In the genomic region with DNA sequence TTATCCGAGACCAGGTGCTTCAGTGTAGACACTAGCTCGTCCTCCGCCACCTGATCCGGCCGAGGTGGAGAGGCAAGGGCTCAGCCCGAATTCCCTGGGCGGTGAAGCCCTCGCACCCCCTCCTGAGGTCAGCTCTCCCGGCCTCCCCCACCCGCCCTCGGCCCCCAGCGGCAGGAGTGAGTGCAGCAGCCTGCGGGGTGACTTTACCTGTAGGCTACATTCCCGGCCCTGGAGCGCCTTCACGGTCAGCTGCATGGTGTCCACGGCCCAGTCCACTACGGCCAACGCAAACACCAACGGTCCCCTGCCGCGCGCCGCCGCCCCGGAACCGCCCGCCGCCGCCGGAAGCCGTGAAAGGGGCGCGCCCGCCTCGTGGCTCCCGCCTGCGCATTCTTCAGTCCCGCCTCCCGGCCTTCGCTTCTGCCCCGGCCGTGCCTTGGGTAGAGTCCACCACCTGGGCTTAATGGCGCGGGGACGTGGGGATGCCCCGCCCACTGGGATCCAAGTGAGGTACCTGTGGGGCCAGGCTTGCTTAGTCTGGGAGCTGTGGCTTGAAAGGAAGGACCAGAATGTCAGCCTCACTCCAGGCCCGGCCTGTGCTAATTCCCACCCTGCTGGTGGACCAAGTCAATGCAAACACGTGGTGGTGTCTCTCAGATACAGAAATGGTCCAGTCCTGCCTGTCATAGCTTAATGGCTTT, we compare ENCODE assay signal across 8 mouse cellular contexts. TPM values are rescaled to one million over a fixed set of nuclear protein-coding genes. Genes with fewer than 3 reads are reported as not detected.
DNase-seq lines count a peak whose midpoint lies in the region; ATAC-seq and TF ChIP-seq lines count a peak whose summit lies in the region.

No protein-coding gene starts in this region.

- peak; percentile 67 for DNase-seq in R1 (ENCODE audit: low read depth, low spot score)
- DNase-seq in cerebellum, postnatal 36 days, result peak; percentile 66 to 72
- DNase-seq in gastrocnemius, adult 2 months, result peak; percentile 86
- peak; percentile 15 to 54 for DNase-seq in left cerebral cortex, postnatal 14 days (ENCODE audit: low spot score in 2 of 2)
- DNase-seq in right cerebral cortex, postnatal 14 days, result peak; percentile 65
- DNase-seq in urinary bladder, postnatal 36 days (ENCODE audit: low spot score in 2 of 2), result peak; percentile 60 to 73

- H3K4me3 ChIP-seq in gastrocnemius, adult 2 months, result peak overlapping the region; percentile 71
- peak overlapping the region; percentile 61 for H3K4me3 ChIP-seq in hindbrain, embryonic 16.5 days (ENCODE audit: low read length)

- peak overlapping the region; percentile 81 for H3K9ac ChIP-seq in hindbrain, embryonic 16.5 days (ENCODE audit: low read depth, low read length)

- 20% methylated on average over 44 of the region's 49 CpGs for WGBS in hindbrain, embryonic 16.5 days

- H3K27ac ChIP-seq in gastrocnemius, adult 2 months, result peak overlapping the region; percentile 93
- peak overlapping the region; percentile 80 for H3K27ac ChIP-seq in hindbrain, embryonic 16.5 days (ENCODE audit: low read depth, low read length)

- peak; percentile 20; the same call in 1 of the 2 replicates for TF ChIP-seq CTCF in gastrocnemius, adult 2 months (IDR thresholded peaks at IDR 0.05)

- peaks cover 2% of the 10 kb centered on the region; the same call in 1 of the 2 replicates for H3K36me3 ChIP-seq in hindbrain, embryonic 16.5 days (ENCODE audit: control insufficient read depth, insufficient read depth, low read length)

- H3K27me3 ChIP-seq in hindbrain, embryonic 16.5 days (replicated peaks; ENCODE audit: control insufficient read depth, insufficient read depth, low read length), result no peaks in the 10 kb centered on the region

- intact Hi-C loops in gastrocnemius, adult 2 months (cut with DNase I), result loop anchor here (5.0 kb wide), 1 partner anchor 61 kb away; no protein-coding TSS in a partner anchor
- intact Hi-C loops in left cerebral cortex, postnatal 14 days (cut with DNase I), result no loop called here

- H3K4me1 ChIP-seq in hindbrain, embryonic 16.5 days (ENCODE audit: control insufficient read depth, insufficient read depth, low read depth, low read length), result peaks cover 8% of the 10 kb centered on the region

- no peaks in the 10 kb centered on the region for H3K9me3 ChIP-seq in hindbrain, embryonic 16.5 days (ENCODE audit: control insufficient read depth, low read length)

- peak overlapping the region; percentile 70 for H3K4me2 ChIP-seq in hindbrain, embryonic 16.5 days (ENCODE audit: low read length)

- ATAC-seq in hindbrain, embryonic 16.5 days, result peak; percentile 80
- peak; percentile 73 for ATAC-seq in megakaryocyte progenitor cell, adult 5-6 weeks (replicated peaks; ENCODE audit: poor library complexity)

RNA-seq across cellular contexts. Expression of gene Ubl4a, which starts 4.7 kb away (rescaled TPM):
- total RNA-seq in gastrocnemius, adult 2 months (2021), result 10 to 100 TPM; 55.6 to 63.7 TPM
- 72.9 and 74.6 TPM in 2 replicates for polyA plus RNA-seq in hindbrain, embryonic 16.5 days (2015; fragmentation: Nextera tagmentation; extraction: Ambion mirVana)
- 10 to 100 TPM; 59.0 to 62.6 TPM for total RNA-seq in left cerebral cortex, postnatal 14 days (2021)
- total RNA-seq in megakaryocyte progenitor cell, adult 5-6 weeks (2015), result 35.6 and 39.9 TPM in 2 replicates
- 11.9 and 21.2 TPM in 2 replicates for total RNA-seq in megakaryocyte progenitor cell, adult 5-6 weeks (2017)

RNA-seq across cellular contexts. Expression of gene Slc10a3, which starts 4.8 kb away (rescaled TPM):
- total RNA-seq in gastrocnemius, adult 2 months (2021), result 1 to 10 TPM; 2.5 TPM
- polyA plus RNA-seq in hindbrain, embryonic 16.5 days (2015; fragmentation: Nextera tagmentation; extraction: Ambion mirVana), result 7.5 and 8.2 TPM in 2 replicates
- 1 to 10 TPM; 2.1 to 3.2 TPM for total RNA-seq in left cerebral cortex, postnatal 14 days (2021)
- 31.1 and 39.3 TPM in 2 replicates for total RNA-seq in megakaryocyte progenitor cell, adult 5-6 weeks (2015)
- 12.8 and 13.9 TPM in 2 replicates for total RNA-seq in megakaryocyte progenitor cell, adult 5-6 weeks (2017)

RNA-seq across cellular contexts. Expression of gene Lage3, which starts 14.9 kb away (rescaled TPM):
- total RNA-seq in gastrocnemius, adult 2 months (2021), result 10 to 100 TPM; 33.9 to 37.1 TPM
- polyA plus RNA-seq in hindbrain, embryonic 16.5 days (2015; fragmentation: Nextera tagmentation; extraction: Ambion mirVana), result 69.7 and 78.4 TPM in 2 replicates
- total RNA-seq in left cerebral cortex, postnatal 14 days (2021), result 10 to 100 TPM; 30.5 to 33.0 TPM
- 88.3 and 93.1 TPM in 2 replicates for total RNA-seq in megakaryocyte progenitor cell, adult 5-6 weeks (2015)
- 22.6 and 28.1 TPM in 2 replicates for total RNA-seq in megakaryocyte progenitor cell, adult 5-6 weeks (2017)

RNA-seq across cellular contexts. Expression of gene Fam3a, which starts 24.7 kb away (rescaled TPM):
- 10 to 100 TPM; 13.2 to 13.6 TPM for total RNA-seq in gastrocnemius, adult 2 months (2021)
- 35.5 and 37.9 TPM in 2 replicates for polyA plus RNA-seq in hindbrain, embryonic 16.5 days (2015; fragmentation: Nextera tagmentation; extraction: Ambion mirVana)
- 10 to 100 TPM; 20.0 to 27.0 TPM for total RNA-seq in left cerebral cortex, postnatal 14 days (2021)
- 14.0 and 14.5 TPM in 2 replicates for total RNA-seq in megakaryocyte progenitor cell, adult 5-6 weeks (2015)
- total RNA-seq in megakaryocyte progenitor cell, adult 5-6 weeks (2017), result 10.0 and 22.1 TPM in 2 replicates

RNA-seq across cellular contexts. Expression of gene Ikbkg, which starts 24.7 kb away (rescaled TPM):
- total RNA-seq in gastrocnemius, adult 2 months (2021), result 10 to 100 TPM; 21.2 to 26.8 TPM
- 14.3 and 17.1 TPM in 2 replicates for polyA plus RNA-seq in hindbrain, embryonic 16.5 days (2015; fragmentation: Nextera tagmentation; extraction: Ambion mirVana)
- 10 to 100 TPM; 41.9 to 46.8 TPM for total RNA-seq in left cerebral cortex, postnatal 14 days (2021)
- total RNA-seq in megakaryocyte progenitor cell, adult 5-6 weeks (2015), result 9.8 and 12.5 TPM in 2 replicates
- 22.8 and 53.0 TPM in 2 replicates for total RNA-seq in megakaryocyte progenitor cell, adult 5-6 weeks (2017)

Comparison
In these comparisons a context has a peak if more than half of its experiments do, and no peak if none do; other contexts are left out.
1. Peak in every context shown above with its lines: DNase-seq, ATAC-seq, H3K4me3 ChIP-seq and H3K27ac ChIP-seq.
2. DNase-seq: peak in every context shown above with its lines; median percentile 86 in gastrocnemius, adult 2 months; 69 in cerebellum, postnatal 36 days; 67 in R1; 66 in urinary bladder, postnatal 36 days; 65 in right cerebral cortex, postnatal 14 days; 34 in left cerebral cortex, postnatal 14 days.